Mouse (Mus musculus) midbrain, embryonic 12.5 days (tissue): ENCODE data around the gene Thbs2. TPM values are rescaled to one million over a fixed set of nuclear protein-coding genes. Genes with fewer than 3 reads are reported as not detected.

ENCODE experiments used
- ATAC-seq: fragments of 200-750 bp; cut with Nextera tagmentation; 2 replicates; pipeline ENCODE4 v1.8.0; 2017; ENCODE audit warnings: low read depth, moderate TSS enrichment, moderate library complexity; ENCODE audit not compliant: low FRiP score
- H3K27ac ChIP-seq: fragments of 300-500 bp; sonication (generic); replicated peaks from 2 replicates; pipeline ENCODE4 v1.5.1; 2016; ENCODE audit warnings: mild to moderate bottlenecking
- H3K27me3 ChIP-seq: fragments of 300-500 bp; sonication (generic); 2 replicates; pipeline ENCODE4 v1.6.1; 2016; ENCODE audit warnings: mild to moderate bottlenecking
- H3K36me3 ChIP-seq: fragments of 300-500 bp; sonication (generic); 2 replicates; pipeline ENCODE4 v1.6.1; 2016
- H3K4me1 ChIP-seq: fragments of 300-500 bp; sonication (generic); 2 replicates; pipeline ENCODE4 v1.6.1; 2016
- H3K4me2 ChIP-seq: fragments of 300-500 bp; sonication (generic); replicated peaks from 2 replicates; pipeline ENCODE4 v1.6.1; 2016; ENCODE audit warnings: mild to moderate bottlenecking, moderate library complexity
- H3K4me3 ChIP-seq: fragments of 300-500 bp; sonication (generic); 2 replicates; pipeline ENCODE4 v1.5.1; 2016; ENCODE audit warnings: mild to moderate bottlenecking
- H3K9ac ChIP-seq: fragments of 300-500 bp; sonication (generic); replicated peaks from 2 replicates; pipeline ENCODE4 v1.6.1; 2016; ENCODE audit warnings: mild to moderate bottlenecking, moderate library complexity
- H3K9me3 ChIP-seq: fragments of 300-500 bp; sonication (generic); 2 replicates; pipeline ENCODE4 v1.6.1; 2016; ENCODE audit warnings: mild to moderate bottlenecking
- WGBS: fragments of 180-500 bp; shearing (Covaris S2); methylation state at CpG from one replicate; pipeline ENCODE4 v1.1.7; 2016; 5-methylcytosine and 5-hydroxymethylcytosine counted together
- polyA plus RNA-seq: library from polyadenylated mRNA; unstranded; fragments of >200 nt; fragmentation: Nextera tagmentation; extraction: Ambion mirVana; gene quantifications from 2 replicates; pipeline ENCODE4 v1.2.1, GENCODE M21; 2016

The Thbs2 gene
- polyA plus RNA-seq: 10.6 and 12.8 TPM in 2 replicates

- peak; percentile 67 for ATAC-seq
- Histone ChIP-seq H3K9me3 (no peaks in the 10 kb centered on the region), H3K9ac (no peak within 1 kb of the TSS), H3K27me3 (peaks cover 3% of the 10 kb centered on the region; the same call in 1 of the 2 replicates), H3K4me1 (peaks cover 18% of the 10 kb centered on the region), H3K27ac (no peak within 1 kb of the TSS), H3K36me3 (no peaks in the 10 kb centered on the region), H3K4me3 (peak within 1 kb of the TSS; percentile 29), H3K4me2 (peak within 1 kb of the TSS; percentile 45)
- 1% methylated on average over 14 of the region's 14 CpGs for WGBS
These were observed at the start of gene Thbs2 for GRCm38 (mm10) chr17:14693994-14694374. TSS of gene Thbs2 (minus strand) at chr17:14694235.

GRCm38 (mm10) chr17:14735493-14736004 lies 41.5 kb upstream of the Thbs2 start:
- H3K36me3 ChIP-seq: no peaks in the 10 kb centered on the region
- no peaks in the 10 kb centered on the region for H3K27me3 ChIP-seq
- 76% methylated on average over 6 of the region's 6 CpGs for WGBS
- no peak overlapping the region for H3K9ac ChIP-seq
- H3K4me3 ChIP-seq: no peak overlapping the region
- no peak overlapping the region for H3K27ac ChIP-seq
- H3K4me2 ChIP-seq: no peak overlapping the region
- H3K4me1 ChIP-seq: no peaks in the 10 kb centered on the region
- ATAC-seq: no peak
- H3K9me3 ChIP-seq: no peaks in the 10 kb centered on the region

- H3K4me2 ChIP-seq: no peak overlapping the region
- ATAC-seq: no peak
- WGBS: 76% methylated on average over 4 of the region's 4 CpGs
These were observed 40.3 kb upstream of the Thbs2 start for GRCm38 (mm10) chr17:14734380-14734779.

DNA sequence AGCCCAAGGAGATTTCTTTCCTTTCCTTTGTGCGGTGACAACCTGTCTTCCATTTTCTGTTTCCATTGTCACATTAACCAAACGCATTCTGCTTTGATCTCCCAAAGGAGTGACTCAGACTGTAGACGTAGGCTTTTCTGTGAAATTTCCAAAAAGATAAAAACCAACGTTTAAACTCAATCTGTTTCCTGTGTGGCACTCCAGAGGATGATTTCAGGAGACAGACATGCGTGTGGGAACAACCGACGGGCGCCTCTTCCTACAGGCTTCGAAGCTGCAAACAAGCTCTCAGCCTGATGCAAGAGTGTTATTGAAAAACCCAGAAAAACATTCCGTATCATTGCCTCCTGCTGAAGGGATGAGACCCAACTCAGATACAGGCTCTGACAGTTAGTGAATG lies 39.9 kb upstream of the Thbs2 start:
- H3K4me2 ChIP-seq: no peak overlapping the region
- no peaks in the 10 kb centered on the region for H3K27me3 ChIP-seq
- 67% methylated on average over 10 of the region's 10 CpGs for WGBS
- H3K27ac ChIP-seq: no peak overlapping the region
- H3K36me3 ChIP-seq: no peaks in the 10 kb centered on the region
- no peak overlapping the region for H3K9ac ChIP-seq
- H3K4me1 ChIP-seq: no peaks in the 10 kb centered on the region
- no peak for ATAC-seq
- H3K4me3 ChIP-seq: no peak overlapping the region
- no peaks in the 10 kb centered on the region for H3K9me3 ChIP-seq

More at GRCm38 (mm10) chr17:14734380-14734779, 40.3 kb upstream of the Thbs2 start:
- Histone ChIP-seq H3K27ac (no peak overlapping the region), H3K9ac (no peak overlapping the region), H3K4me1 (no peaks in the 10 kb centered on the region), H3K4me3 (no peak overlapping the region), H3K9me3 (no peaks in the 10 kb centered on the region), H3K27me3 (no peaks in the 10 kb centered on the region), H3K36me3 (no peaks in the 10 kb centered on the region)

DNA sequence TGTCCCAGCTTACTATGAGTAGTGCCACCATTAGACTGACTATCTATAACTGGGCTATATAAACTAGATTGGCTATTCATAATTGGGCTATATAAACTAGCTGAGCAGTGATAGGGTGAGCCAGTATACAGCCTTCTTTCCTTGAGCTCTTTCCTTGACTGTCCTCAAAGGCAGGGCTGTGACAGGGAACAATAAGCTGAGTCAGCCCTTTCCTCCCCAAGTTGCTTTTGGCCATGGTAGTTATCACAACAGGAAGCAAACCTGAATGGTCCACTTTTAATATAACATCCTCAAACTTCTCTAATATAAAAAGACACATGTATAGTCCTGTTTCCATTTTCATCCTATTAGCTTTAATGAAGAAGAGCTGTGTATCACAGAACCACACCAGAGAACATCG lies 39.0 kb upstream of the Thbs2 start:
- Histone ChIP-seq H3K4me3 (no peak overlapping the region), H3K4me1 (no peaks in the 10 kb centered on the region), H3K9ac (no peak overlapping the region), H3K9me3 (no peaks in the 10 kb centered on the region), H3K36me3 (no peaks in the 10 kb centered on the region), H3K27me3 (no peaks in the 10 kb centered on the region), H3K27ac (no peak overlapping the region), H3K4me2 (no peak overlapping the region)
- no peak for ATAC-seq
- WGBS: 94% methylated on average over 1 of the region's 1 CpGs

GRCm38 (mm10) chr17:14730629-14731028 lies 36.6 kb upstream of the Thbs2 start:
- Histone ChIP-seq H3K9ac (no peak overlapping the region), H3K27me3 (no peaks in the 10 kb centered on the region), H3K4me3 (no peak overlapping the region), H3K9me3 (no peaks in the 10 kb centered on the region), H3K36me3 (no peaks in the 10 kb centered on the region), H3K4me1 (peaks cover 4% of the 10 kb centered on the region; the same call in 1 of the 2 replicates), H3K27ac (no peak overlapping the region), H3K4me2 (no peak overlapping the region)
- ATAC-seq: no peak
- WGBS: 87% methylated on average over 5 of the region's 5 CpGs

DNA sequence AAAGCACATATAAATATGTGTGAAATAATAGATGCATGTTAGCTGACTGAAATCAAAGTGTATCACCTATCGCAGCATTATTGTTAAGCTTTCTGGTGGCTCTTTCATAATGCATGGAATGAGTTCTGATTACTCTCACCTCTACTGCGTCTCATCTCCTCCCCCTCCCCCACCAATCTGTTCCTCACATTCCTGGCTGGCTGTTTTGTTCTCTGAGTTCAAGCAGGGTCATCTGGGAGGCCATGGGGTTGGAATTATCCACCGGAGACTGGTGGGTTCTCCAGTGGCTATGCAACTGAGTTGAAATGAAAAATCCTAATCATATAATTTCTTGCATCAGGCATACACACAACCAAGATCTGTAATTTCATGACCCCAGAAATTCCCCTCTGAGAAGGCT lies 33.4 kb upstream of the Thbs2 start:
- Histone ChIP-seq H3K4me1 (peaks cover 4% of the 10 kb centered on the region; the same call in 1 of the 2 replicates), H3K27me3 (no peaks in the 10 kb centered on the region), H3K4me2 (no peak overlapping the region), H3K4me3 (no peak overlapping the region), H3K27ac (no peak overlapping the region), H3K36me3 (no peaks in the 10 kb centered on the region), H3K9me3 (no peaks in the 10 kb centered on the region), H3K9ac (no peak overlapping the region)
- ATAC-seq: 0 out of 2 replicates have a peak, but pooled peaks have one; percentile 9
- WGBS: 39% methylated on average over 3 of the region's 3 CpGs

DNA sequence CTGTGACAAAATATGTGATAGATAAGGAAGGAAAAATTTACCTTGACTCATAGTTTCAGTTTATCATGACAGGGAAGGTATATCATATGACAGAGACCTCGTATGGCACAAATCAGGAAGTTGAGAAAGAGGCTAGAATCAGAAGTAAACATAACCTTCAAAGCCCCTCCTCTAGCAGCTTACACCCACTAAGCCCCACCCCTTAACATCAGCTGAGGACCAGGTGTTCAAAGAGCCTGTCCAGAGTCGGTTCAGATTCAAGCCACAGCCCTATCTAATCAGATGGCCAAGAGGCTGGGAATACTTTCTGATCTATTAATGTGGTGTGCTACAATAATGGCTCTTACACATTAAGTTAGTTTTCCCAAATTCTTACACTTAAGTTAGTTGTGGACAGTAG lies 30.8 kb upstream of the Thbs2 start:
- H3K27ac ChIP-seq: no peak overlapping the region
- H3K4me3 ChIP-seq: no peak overlapping the region
- peaks cover 4% of the 10 kb centered on the region; the same call in 1 of the 2 replicates for H3K4me1 ChIP-seq
- no peaks in the 10 kb centered on the region for H3K36me3 ChIP-seq
- no peak overlapping the region for H3K9ac ChIP-seq
- ATAC-seq: no peak
- H3K4me2 ChIP-seq: no peak overlapping the region
- H3K27me3 ChIP-seq: no peaks in the 10 kb centered on the region
- 73% methylated on average over 2 of the region's 2 CpGs for WGBS
- no peaks in the 10 kb centered on the region for H3K9me3 ChIP-seq

DNA sequence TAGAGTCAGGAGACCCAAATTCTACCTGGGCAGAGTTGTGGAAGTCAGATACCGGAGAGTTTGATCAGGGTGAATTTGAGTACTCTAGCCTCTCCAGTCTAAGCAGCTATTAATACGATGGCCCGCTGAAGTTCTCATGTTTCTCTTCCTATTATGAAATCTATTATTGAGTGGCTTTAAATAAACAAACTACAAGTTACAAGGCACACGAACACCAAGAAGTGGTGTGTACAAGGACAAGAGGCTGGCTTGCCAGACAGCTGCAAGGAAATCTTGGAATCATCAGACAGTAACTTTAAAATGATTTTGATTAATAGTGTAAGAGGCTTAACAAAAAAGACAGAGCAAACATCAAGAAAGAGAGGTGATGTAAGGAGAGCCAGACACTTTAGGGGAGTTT lies 27.3 kb upstream of the Thbs2 start:
- no peak overlapping the region for H3K9ac ChIP-seq
- H3K27me3 ChIP-seq: no peaks in the 10 kb centered on the region
- H3K36me3 ChIP-seq: no peaks in the 10 kb centered on the region
- H3K9me3 ChIP-seq: no peaks in the 10 kb centered on the region
- H3K4me3 ChIP-seq: no peak overlapping the region
- H3K4me2 ChIP-seq: no peak overlapping the region
- H3K27ac ChIP-seq: no peak overlapping the region
- ATAC-seq: no peak
- peaks cover 3% of the 10 kb centered on the region for H3K4me1 ChIP-seq
- 81% methylated on average over 4 of the region's 4 CpGs for WGBS

DNA sequence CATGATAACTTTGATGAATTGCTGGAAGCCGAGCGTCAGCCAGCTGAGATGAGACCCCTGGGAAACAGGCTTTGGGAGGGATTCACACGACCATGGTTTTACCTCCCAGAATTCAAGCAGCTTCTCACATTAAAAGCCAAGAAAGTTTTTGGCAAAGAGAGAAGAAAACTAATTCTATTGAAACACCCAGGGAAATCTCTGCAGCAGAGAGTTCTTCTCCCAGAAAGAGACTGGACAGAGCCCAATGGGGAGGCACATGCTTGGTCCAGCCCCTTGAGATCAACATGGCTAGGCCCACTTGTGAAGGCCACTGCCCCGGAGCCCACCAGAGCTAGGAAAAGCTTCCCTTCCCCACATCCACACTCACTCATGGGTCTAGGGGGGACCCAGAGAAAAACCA lies 26.9 kb upstream of the Thbs2 start:
- 81% methylated on average over 4 of the region's 4 CpGs for WGBS
- Histone ChIP-seq H3K9ac (no peak overlapping the region), H3K36me3 (no peaks in the 10 kb centered on the region)

DNA sequence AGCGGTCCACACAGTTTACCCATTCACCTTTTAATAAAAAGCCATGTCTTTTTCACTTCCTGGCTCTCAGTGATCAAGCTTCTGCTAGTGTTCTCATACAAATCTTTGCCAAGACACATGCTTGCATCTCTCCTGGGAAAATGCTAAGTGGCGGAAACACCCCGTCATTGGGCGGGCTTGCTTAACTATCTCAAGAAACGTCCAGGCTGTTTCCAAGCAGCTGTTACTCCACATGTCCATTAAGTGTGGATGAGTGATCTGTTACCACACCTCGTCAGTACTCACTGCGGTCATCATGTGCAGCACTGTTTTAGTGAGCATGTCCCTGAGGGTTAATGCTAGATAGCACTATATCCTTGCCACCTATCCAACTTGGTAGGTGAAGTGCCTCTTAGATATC lies 26.2 kb upstream of the Thbs2 start:
- Histone ChIP-seq H3K27ac (no peak overlapping the region), H3K4me3 (no peak overlapping the region)
- WGBS: 88% methylated on average over 7 of the region's 7 CpGs

More for the DNA sequence above, 26.9 kb upstream of the Thbs2 start:
- H3K27ac ChIP-seq: no peak overlapping the region
- H3K9me3 ChIP-seq: no peaks in the 10 kb centered on the region
- H3K4me3 ChIP-seq: no peak overlapping the region
- no peaks in the 10 kb centered on the region for H3K27me3 ChIP-seq
- peaks cover 3% of the 10 kb centered on the region for H3K4me1 ChIP-seq
- H3K4me2 ChIP-seq: no peak overlapping the region
- ATAC-seq: no peak

GRCm38 (mm10) chr17:14718801-14719200 lies 24.8 kb upstream of the Thbs2 start:
- no peak overlapping the region for H3K4me3 ChIP-seq
- ATAC-seq: no peak
- peaks cover 8% of the 10 kb centered on the region for H3K4me1 ChIP-seq
- H3K9ac ChIP-seq: no peak overlapping the region
- no peak overlapping the region for H3K27ac ChIP-seq
- no peaks in the 10 kb centered on the region for H3K27me3 ChIP-seq
- H3K4me2 ChIP-seq: no peak overlapping the region
- WGBS: 61% methylated on average over 4 of the region's 4 CpGs
- no peaks in the 10 kb centered on the region for H3K9me3 ChIP-seq
- H3K36me3 ChIP-seq: no peaks in the 10 kb centered on the region

More for the DNA sequence above, 26.2 kb upstream of the Thbs2 start:
- no peaks in the 10 kb centered on the region for H3K9me3 ChIP-seq
- H3K4me2 ChIP-seq: no peak overlapping the region
- no peak for ATAC-seq
- no peak overlapping the region for H3K9ac ChIP-seq
- peaks cover 3% of the 10 kb centered on the region for H3K4me1 ChIP-seq
- no peaks in the 10 kb centered on the region for H3K27me3 ChIP-seq
- H3K36me3 ChIP-seq: no peaks in the 10 kb centered on the region

DNA sequence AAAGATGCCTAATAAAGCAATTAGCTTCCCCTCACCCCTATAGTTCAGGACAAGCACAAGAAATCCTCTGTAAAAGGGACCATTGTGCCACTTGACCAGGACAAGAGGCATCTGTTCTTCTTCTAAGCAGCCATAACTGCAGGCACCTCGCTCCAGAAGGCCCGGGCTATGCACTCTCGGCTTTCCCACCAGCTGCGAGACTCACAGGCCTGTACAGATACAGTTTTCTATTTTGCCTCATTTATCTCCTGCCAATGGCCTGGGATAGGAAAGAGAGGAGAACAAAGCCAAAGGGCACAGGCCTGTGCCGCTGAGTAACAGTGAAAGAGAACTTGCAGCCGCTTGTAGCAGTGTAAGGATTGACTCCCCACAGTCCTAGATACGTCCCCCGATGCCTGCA lies 20.7 kb upstream of the Thbs2 start:
- ATAC-seq: no peak; the same call in 1 of the 2 replicates
- Histone ChIP-seq H3K4me3 (no peak overlapping the region), H3K9ac (no peak overlapping the region), H3K27me3 (no peaks in the 10 kb centered on the region), H3K36me3 (no peaks in the 10 kb centered on the region), H3K4me1 (peaks cover 8% of the 10 kb centered on the region), H3K4me2 (no peak overlapping the region), H3K27ac (no peak overlapping the region), H3K9me3 (no peaks in the 10 kb centered on the region)
- 69% methylated on average over 8 of the region's 8 CpGs for WGBS
